Mouse (Mus musculus) thymus, adult 18-20 months (tissue): ENCODE data around the gene Gsto1.

Experiments
- DNase-seq, 2 experiments: peaks; one replicate each; pipeline ENCODE4 v3.0.0; 2022; ENCODE audit warnings: mixed read lengths in 2 of 2

Gsto1 gene

GRCm38 (mm10) chr19:47890489-47891130, 35.8 kb downstream of the Gsto1 start:
- DNase-seq: no peak

GRCm38 (mm10) chr19:47891562-47892312, 37.0 kb downstream of the Gsto1 start:
- DNase-seq: no peak

GRCm38 (mm10) chr19:47893092-47893491, 38.3 kb downstream of the Gsto1 start:
- DNase-seq: no peak

- no peak for DNase-seq
Measured at GRCm38 (mm10) chr19:47898472-47899079, 43.8 kb downstream of the Gsto1 start.

- DNase-seq: no peak
Measured at GRCm38 (mm10) chr19:47900012-47900411, 45.2 kb downstream of the Gsto1 start.

GRCm38 (mm10) chr19:47900558-47900957, 45.8 kb downstream of the Gsto1 start:
- no peak for DNase-seq

- no peak for DNase-seq
Measured at GRCm38 (mm10) chr19:47902316-47903201, 47.8 kb downstream of the Gsto1 start.

- no peak for DNase-seq
Measured at GRCm38 (mm10) chr19:47903679-47904078, 48.9 kb downstream of the Gsto1 start.

GRCm38 (mm10) chr19:47905081-47905480, 50.3 kb downstream of the Gsto1 start:
- no peak for DNase-seq

GRCm38 (mm10) chr19:47905603-47906002, 50.8 kb downstream of the Gsto1 start:
- DNase-seq: no peak

GRCm38 (mm10) chr19:47907596-47907995, 52.8 kb downstream of the Gsto1 start:
- no peak for DNase-seq

GRCm38 (mm10) chr19:47908961-47909371, 54.2 kb downstream of the Gsto1 start:
- no peak for DNase-seq

- no peak for DNase-seq
Measured at GRCm38 (mm10) chr19:47909387-47910116, 54.8 kb downstream of the Gsto1 start.

GRCm38 (mm10) chr19:47910117-47910618, 55.4 kb downstream of the Gsto1 start:
- DNase-seq: peak in 1 of 2 experiments; percentile 40

- no peak for DNase-seq
Measured at GRCm38 (mm10) chr19:47910751-47911150, 56.0 kb downstream of the Gsto1 start.

- DNase-seq: no peak
Measured at GRCm38 (mm10) chr19:47913344-47913743, 58.6 kb downstream of the Gsto1 start.

- no peak for DNase-seq
Measured at GRCm38 (mm10) chr19:47914191-47914590, 59.4 kb downstream of the Gsto1 start.
